Mouse (Mus musculus) spleen, adult 12 weeks (tissue): ENCODE results near the gene Mgat3.

ENCODE experiments used
- DNase-seq: peaks from one replicate; pipeline ENCODE4 v3.0.0; 2022; ENCODE audit warnings: low spot score

Gene Mgat3

DNA sequence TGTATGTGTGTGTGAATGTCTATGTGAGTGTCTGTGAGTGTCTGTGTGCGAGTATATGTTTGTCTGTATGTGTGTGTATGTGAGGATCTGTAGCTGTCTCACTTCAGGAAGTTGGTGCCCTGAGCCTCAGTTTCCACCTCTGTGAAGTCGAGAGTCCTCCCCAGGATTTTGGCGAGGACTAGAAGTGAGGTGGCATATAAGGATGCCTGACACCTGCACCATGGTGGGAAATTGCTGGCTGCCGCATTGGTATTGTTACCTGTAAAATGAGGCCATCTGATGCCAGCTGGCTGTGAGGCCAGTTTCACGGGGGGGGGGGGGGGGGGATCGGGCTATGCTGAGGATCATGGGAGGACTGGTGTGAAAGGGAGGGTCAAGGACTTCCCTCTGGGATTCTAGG, 2.2 kb downstream of the Mgat3 start:
- no peak for DNase-seq

GRCm38 (mm10) chr15:80181561-80181960, 8.0 kb downstream of the Mgat3 start:
- DNase-seq, result no peak

DNA sequence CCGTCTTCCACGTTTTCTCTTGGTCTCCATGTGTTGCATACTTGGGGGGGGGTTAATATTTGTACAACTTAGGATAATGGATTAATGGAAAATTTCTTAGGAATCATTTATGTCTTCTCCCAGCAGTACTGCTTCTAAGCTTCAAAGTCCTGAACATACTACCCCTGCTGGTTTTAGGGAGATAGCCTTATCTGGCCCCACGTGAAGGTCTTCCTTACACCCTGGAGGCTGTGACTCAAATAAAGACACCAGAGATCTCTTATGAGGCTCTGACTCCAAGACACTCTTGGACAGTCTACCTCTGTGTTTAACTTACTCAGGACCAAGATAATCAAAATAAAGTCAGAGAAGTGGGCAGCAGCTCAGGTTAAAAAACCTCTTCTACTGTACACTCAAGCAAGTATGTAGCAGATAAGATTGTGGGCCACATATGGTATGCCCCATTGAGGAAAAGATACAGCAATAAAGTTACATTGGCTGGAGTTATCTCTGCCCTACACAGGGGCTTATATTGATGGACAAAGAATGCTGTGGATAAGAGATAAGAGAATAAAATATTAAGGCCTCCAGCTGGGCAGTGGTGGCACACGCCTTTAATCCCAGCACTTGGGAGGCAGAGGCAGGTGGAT, 8.7 kb downstream of the Mgat3 start:
- DNase-seq, result no peak

GRCm38 (mm10) chr15:80188927-80189326, 15.4 kb downstream of the Mgat3 start:
- no peak for DNase-seq

DNA sequence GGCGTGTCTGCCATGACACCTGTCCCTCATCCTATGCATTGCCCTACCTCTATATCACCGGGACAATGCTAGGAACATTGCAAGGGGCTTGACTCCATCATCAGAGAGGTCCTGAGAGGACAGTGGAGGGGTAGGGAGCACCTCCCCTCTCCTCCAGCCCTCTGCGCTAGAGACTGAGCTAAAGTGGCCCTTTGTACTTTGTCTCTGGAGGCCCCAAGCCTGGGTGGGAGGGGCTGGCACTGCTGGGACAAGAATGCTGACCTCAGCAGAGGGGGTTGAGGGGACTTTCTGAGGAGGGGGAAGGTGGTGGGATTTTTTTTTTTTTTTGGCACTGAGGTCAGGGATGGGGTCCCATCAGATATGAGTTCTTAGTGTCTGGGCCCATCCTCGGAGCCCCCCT, 16.6 kb downstream of the Mgat3 start:
- DNase-seq, result no peak

GRCm38 (mm10) chr15:80191585-80192245, 18.2 kb downstream of the Mgat3 start:
- no peak for DNase-seq

DNA sequence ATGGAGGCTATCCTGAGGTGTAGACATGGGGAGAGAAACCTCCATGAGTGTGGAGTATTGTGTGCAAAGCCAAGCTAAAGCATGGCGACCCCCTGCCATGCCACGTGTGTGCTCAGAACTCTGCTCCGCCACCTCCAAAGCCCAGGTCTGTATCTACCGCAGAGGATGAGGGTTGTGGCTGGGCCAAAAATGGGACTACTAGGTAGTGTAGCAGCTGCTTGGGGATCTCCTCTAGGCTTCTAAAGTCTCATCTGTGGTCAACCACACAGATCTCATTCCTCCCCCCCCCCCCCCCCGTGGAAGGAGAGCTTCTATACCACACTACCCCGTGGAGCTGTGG, 18.7 kb downstream of the Mgat3 start:
- no peak for DNase-seq

DNA sequence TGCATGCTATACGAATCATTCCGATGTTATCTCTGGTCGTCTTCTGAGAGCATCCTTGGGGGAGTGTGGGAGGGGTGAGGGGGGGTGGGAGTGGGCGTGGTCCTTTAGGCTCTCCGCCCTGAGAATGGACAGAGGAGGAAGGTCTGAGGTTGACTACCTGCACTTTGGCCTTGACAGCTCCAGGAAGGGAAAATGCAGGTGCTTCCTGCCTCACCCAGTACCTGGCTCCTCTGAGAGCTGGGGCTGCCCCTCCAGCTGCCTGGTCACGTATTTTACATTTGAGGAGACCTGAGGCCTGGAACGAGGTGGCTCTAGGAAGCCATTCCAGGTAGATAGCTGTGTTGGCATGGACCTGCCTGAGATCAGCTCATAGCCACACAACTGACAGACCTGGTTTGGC, 19.3 kb downstream of the Mgat3 start:
- no peak for DNase-seq

GRCm38 (mm10) chr15:80199556-80199955, 26.0 kb downstream of the Mgat3 start:
- no peak for DNase-seq

GRCm38 (mm10) chr15:80202111-80202775, 28.7 kb downstream of the Mgat3 start:
- DNase-seq, result no peak

GRCm38 (mm10) chr15:80203406-80203805, 29.9 kb downstream of the Mgat3 start:
- DNase-seq, result no peak

DNA sequence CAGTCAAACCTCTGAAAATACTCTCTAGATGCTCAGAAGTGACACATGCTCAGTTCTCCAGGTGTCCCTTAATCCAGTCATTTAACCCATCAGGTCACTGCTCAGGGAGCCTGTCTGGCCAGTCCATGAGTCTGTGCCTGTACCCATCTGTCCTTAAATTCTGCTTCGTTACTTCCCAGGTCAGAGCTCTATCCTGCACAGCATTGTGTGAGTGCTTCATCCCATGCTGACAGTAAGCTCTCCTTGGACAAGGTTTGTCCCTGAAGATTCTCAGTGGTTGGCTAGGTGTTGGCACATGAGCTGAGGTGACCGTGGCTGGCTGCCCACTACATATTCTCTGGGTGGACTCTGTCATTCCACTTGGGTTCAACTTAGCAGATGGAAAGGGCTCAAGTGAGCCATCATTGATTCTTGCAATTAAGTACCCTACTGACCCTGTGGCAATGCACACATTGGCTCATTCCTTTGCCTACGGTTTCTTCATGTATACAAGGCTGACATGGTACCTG, 32.6 kb downstream of the Mgat3 start:
- no peak for DNase-seq

DNA sequence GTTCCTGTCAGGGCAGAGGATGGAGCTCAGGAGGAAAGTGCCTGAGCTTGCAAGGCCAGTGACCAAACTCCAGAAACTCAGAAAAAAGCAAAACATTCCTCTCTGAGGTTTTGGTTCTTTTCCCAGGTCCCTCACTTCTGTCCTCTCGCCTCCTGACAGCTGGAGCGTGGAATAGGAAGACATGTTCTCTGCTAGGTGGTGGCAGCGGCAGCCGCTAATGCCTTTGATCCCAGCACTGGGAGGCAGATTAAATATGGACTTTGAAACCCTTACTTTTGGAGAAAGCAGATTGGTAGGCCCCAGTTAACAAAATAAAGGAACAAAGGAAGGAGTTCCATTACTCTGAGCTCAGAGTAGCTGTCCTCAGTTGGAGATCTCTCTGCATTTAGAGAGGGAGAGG, 34.9 kb downstream of the Mgat3 start:
- DNase-seq, result no peak

GRCm38 (mm10) chr15:80213688-80214087, 40.2 kb downstream of the Mgat3 start:
- no peak for DNase-seq

DNA sequence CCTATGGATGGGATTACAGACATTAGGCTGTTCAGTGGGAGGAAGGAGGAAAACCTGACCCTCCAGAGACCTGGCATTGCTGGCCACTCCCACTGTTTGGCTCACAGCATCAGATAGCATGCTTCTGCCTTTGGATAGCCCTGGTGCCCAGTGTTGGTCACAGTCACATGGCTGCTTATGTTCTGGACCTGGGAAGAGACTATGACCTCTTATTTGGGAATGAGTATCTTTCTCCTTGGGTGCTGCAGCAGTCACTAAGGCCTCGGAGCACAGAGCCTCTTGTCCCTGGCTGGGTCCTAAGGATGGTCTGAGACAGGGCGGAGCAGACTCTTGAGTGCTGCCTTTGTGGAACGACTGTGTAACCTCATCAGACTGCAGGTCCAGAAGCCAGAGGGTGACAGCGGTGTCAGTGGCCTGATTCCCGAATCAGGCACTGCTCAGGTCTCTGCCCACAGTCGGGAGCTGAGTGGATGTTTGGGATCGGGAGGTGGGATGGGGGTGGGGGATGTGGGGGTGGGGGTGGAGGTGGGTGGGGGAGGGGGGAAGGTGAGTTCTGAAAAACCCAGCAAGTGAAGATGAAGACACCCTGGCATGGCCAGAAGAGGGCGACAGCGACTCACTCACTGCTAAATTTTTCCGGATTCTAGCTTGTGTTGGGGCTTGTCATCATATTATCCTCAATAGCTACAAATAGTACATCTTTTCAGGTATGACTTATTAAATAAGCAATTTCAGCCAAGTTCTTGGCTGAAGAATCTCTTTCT, 42.4 kb downstream of the Mgat3 start:
- DNase-seq, result no peak

DNA sequence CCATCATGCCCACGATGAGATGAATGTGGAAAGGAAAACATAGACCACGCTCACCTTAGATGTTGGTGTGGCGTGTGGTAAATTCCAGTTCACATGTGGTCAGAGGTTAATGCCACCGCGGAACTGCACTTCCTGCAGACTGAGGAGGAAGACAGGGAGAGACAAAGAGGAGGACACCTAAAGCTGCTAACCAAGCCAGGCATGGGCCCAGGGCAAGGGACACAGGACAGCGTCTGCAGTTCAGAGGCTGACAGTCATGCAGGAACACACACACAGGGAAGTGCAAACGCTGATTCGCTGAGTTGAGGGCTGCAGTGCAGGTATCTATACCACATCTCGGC, 42.9 kb downstream of the Mgat3 start:
- no peak for DNase-seq

GRCm38 (mm10) chr15:80217476-80217875, 44.0 kb downstream of the Mgat3 start:
- DNase-seq, result no peak

- no peak for DNase-seq
Measured at GRCm38 (mm10) chr15:80219211-80219610, 45.7 kb downstream of the Mgat3 start.

- DNase-seq, result no peak
Measured at GRCm38 (mm10) chr15:80219705-80220657, 46.5 kb downstream of the Mgat3 start.

- no peak for DNase-seq
Measured at GRCm38 (mm10) chr15:80221031-80221430, 47.5 kb downstream of the Mgat3 start.

- DNase-seq, result no peak
Measured at GRCm38 (mm10) chr15:80223751-80224150, 50.2 kb downstream of the Mgat3 start.

DNA sequence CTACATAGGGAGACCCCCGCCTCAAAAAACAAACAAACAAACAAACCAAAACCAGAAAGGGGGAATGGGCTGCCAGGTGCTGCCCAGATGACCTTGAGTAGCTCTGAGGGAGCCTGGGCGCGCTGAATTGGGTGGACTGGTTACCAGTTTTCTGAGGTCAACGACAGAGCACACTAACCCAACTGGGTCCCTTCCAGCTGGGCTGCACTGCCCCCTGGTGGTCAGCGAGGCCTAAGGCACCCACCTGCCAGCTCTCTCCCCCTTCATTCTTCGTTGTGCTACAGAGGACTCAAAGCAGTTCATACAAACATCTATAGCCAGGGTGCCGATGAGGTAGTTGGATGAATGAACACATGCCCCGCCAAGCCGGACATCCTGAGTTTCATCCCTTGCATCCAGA, 51.7 kb downstream of the Mgat3 start:
- DNase-seq, result peak; percentile 74
